Mouse (Mus musculus) gonadal fat pad, adult 2 months (tissue): ENCODE data around the gene Sema7a. TPM values are rescaled to one million over a fixed set of nuclear protein-coding genes. Genes with fewer than 3 reads are reported as not detected.

Experiments used
- DNase-seq: peaks from one replicate; pipeline ENCODE4 v3.0.0-alpha.2; 2012; ENCODE audit warnings: low read depth
- polyA plus RNA-seq: library from polyadenylated mRNA; depleted of rRNA; stranded (reverse); fragments of >200 nt; gene quantifications from 2 replicates; pipeline ENCODE4 v1.2.3, GENCODE M21; 2012

The Sema7a gene
- polyA plus RNA-seq, 1 experiment: 32.3 TPM

GRCm38 (mm10) chr9:57938225-57939055 is 1.5 kb upstream of the Sema7a start:
- no peak for DNase-seq

DNA sequence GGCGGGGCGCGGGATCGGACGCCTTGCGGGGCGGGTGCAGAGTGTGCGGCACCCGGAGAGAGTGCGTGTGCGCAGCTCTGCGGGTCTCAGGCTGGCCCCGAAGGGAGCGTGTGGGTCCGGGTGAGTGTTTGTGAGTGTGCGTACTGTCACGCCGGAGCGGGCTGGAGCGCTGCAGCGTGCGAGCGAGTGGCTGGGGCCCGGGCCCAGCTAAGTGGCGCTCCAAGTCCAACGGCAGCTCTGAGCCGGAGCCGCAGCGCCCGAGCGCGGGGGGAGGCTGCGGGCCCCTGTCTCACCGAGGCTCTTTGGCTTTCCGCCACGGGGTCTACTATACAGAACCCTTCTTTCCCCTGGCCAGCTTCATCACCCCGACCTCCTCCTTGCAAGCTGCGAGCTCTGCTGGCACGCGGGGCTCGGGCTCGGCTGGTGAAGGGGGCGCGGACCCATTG is 460 bp downstream of the Sema7a start:
- no peak for DNase-seq

- no peak for DNase-seq
Observed at GRCm38 (mm10) chr9:57940861-57941638, 1.1 kb downstream of the Sema7a start.

GRCm38 (mm10) chr9:57942039-57942438 is 2.1 kb downstream of the Sema7a start:
- no peak for DNase-seq

DNA sequence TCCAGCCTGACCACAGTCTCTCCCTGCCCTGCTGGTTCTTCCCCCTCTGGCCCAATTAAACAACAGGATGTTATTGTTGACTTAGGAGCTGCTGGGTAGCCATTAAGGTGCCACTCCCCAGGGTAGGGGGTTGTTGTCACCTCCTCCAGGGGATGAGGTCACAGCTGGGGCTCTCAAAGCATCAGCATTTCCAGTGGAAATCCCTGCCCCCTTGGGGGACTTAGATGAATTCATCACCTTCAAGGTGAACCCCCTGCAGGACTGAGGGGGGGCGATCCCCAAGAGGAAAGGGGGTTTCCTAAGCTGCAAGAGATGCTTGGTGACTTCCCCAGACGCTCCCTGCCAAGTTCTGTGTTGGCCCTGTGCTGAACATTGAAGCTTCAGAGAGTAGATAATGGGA is 3.2 kb downstream of the Sema7a start:
- no peak for DNase-seq

DNA sequence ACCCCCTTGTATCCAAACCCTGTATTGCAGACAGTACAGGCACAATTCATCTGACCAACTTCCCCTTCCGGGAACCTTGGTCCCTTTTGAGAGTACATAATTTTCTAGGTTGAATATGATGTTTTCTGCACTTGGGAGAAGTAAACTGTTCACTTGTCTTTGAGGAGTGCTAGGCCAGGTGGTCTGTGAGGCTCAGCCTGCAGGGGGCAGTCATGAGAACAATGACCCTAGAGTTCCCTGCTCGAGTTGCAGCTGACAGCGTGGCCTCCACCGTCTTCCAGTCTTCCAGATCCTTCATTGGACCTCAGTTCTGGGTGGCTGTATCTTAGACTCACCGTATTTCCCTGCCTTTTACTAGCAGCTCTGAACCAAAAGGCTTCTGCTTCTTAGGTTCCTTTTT is 4.7 kb downstream of the Sema7a start:
- DNase-seq: no peak

- no peak for DNase-seq
Observed at GRCm38 (mm10) chr9:57945771-57946616, 6.1 kb downstream of the Sema7a start.

DNA sequence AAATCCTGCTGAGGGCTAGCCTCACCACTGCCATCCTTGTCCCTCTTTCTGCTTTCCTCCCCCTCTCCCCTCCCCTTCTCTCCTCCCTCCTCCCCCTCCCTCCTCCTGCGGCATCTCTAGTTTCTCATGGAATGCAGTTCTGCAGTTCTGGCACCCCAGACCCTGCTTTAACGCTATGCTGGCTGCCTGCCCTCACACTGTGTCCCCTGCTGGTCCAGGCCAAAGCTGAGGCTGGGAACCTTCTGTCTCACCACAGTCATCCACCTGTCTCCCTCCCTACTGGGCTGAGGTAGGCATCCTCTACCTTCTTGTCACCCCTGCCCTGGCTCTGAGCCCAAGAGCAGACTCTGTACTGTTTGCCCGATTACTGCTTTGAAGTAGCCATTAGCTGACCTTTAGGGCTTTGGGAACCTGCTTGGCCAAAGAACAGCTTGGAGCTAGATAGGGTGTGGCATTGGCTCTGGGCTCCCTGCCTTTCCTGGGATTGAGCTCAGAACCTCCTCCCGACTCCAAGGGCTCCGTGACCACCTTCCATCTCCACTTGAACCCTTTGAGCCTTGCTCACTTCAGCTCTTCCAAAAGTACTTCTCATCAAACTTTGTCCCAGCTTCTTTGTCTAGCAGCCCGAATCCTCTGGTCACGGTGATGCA is 7.6 kb downstream of the Sema7a start:
- no peak for DNase-seq

GRCm38 (mm10) chr9:57948333-57948931 is 8.5 kb downstream of the Sema7a start:
- no peak for DNase-seq

DNA sequence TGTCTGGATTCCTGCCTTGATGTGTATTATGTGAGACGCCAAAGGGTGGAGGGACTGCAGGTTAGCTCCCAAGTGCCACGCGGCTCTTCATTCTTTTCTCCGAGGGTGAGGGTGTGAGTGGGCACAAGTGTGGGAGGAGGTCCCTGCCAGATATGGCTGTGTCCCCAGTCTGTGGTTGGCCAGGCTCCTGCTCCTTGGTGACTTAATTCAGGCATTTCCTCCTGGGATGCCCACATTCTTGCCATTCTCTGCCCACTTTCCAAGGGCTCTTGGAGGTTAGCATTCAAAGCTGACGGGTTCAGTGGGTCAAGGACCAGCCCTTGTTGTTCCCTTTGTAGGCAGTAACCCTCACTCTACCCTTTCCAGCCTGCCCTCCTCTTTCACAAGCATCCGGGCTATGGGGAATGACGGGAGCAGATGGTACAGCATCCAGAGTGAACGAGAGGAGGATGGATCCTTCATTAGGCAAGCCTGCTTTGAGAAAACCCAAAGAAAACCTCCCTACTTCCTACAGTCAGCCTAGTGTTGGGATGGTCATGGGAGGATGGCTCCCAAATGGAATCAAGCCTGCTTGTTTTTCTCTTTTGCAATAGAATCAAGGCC is 9.3 kb downstream of the Sema7a start:
- DNase-seq: no peak

GRCm38 (mm10) chr9:57949879-57950278 is 10.0 kb downstream of the Sema7a start:
- DNase-seq: no peak

DNA sequence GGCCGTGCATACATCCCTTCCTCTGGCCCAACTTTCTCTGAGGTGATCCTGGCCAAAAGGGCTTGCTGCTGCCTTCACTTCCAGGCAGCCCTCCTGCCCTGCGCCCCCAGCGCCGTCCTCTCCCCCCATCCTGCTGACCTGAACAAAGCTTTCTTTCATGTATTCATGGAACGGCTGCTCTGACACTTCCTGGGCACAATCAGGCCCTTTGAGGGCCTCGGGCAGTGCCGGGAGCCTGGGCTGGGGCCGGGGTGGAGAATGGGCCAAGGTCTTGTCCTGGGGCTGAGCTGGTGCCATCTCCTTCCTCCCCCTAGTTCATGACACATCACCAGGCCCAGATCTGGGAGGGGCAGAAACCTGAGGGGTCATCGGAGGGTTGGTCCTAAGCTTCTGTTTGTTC is 10.6 kb downstream of the Sema7a start:
- no peak for DNase-seq

DNA sequence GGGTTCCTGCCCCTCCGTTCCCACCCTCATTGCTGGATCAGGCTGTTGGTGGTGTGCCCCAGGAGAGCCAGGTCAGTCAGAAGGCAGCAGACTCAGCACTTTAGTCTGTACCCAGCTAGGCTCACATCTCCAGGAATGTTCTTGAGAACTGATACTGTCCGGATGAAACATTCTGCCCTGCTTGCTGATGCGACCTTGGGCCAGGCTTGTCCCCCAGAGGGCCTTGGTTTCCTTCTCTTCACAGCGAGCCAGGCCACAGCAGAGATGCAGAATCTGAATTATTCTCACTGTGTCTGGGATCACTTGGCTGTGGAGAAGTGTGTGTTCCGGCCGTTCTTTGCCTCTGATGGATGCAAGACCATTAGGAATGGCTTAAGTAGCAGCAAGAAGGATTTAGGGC is 12.1 kb downstream of the Sema7a start:
- DNase-seq: no peak

DNA sequence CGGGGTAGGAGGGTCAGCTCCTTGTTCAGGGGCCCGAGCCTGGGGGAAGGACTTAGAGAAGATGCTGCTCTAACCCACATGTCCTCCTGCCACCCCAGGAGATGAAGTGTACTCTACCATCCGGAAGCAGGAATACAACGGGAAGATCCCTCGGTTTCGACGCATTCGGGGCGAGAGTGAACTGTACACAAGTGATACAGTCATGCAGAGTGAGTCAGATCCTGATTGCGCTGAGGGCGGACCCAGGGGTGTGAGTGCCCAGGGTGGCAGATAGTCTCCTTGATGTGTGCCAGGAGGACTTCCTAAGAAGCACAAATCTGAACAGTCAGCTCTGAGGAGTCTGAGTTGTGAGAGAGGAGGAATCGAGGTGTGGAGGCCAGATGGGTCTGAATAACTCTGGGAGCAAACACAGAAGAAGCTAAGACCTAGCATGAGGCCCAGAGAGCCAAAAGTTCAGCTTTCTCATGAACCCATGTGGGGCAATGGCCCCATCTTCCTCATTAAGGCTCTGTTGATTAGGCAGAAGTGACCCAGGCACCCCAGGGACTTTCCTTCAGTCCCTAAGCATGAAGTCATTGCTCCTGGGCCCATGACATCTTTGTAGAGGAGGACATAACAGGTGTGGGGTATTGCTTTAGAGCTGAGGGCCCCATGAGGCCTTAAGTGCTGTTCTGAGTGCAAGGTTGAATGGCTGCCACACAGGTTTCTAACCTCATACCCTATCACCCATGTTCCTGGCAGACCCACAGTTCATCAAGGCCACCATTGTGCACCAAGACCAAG is 15.2 kb downstream of the Sema7a start:
- DNase-seq: no peak

DNA sequence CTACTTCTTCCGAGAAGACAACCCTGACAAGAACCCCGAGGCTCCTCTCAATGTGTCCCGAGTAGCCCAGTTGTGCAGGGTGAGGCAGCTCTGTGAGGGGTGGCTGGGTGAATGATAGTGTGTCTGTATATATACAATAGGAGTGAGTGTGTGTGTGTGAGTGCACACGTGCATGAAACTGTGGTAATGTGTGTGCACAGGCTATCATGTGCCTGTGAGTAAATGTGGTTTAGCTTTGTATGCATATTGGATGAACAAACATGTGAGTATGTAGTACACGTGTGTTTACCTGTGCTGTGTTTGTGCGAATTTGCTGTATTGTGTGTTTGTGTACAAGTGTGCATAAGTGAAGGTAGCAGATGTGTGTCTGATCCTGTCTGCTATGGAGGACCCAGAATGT is 15.9 kb downstream of the Sema7a start:
- no peak for DNase-seq

DNA sequence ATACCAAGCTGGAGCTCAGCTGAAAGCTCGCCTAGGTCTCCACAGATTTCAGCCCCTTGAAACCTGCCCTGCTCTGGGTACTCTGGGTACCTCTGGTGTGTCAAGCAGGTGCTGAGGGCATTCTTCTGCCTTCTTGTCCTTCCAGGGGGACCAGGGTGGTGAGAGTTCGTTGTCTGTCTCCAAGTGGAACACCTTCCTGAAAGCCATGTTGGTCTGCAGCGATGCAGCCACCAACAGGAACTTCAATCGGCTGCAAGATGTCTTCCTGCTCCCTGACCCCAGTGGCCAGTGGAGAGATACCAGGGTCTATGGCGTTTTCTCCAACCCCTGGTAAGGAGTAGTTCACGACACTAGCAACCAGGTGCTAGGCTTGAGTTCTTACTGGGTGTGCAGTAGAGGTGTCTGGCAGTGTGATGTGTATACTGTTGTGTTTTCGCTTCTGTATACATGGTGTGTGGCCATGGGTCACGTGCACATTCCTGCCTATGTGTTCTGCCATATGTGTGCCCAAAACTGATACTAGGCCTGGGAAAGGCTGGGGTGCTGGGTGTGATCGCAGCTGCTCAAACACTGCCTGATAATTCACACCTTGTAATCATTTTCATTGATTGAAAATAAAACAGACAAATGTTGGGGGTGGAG is 16.4 kb downstream of the Sema7a start:
- DNase-seq: no peak

GRCm38 (mm10) chr9:57956838-57957236 is 16.9 kb downstream of the Sema7a start:
- no peak for DNase-seq

GRCm38 (mm10) chr9:57958615-57959014 is 18.7 kb downstream of the Sema7a start:
- no peak for DNase-seq

DNA sequence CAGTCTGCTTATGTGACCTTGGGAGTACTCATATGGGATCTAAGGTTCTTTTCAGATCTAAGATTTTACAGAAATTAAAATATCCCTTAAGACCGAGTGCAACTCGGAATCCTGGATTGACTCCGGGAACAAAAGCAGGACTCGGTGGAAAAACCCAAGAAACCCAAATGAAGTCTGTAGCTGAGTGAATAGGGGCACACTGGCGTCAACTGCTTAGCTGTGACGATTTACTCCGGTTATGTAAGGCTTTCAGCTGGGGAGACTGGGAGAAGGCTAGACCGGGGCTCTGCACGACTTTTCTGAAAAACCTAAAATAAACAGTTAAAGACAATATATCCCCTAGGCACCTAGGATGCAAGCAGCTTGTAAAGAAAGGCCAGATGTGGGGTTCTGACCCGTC is 19.5 kb downstream of the Sema7a start:
- no peak for DNase-seq
